Mouse (Mus musculus) forebrain, embryonic 16.5 days (tissue): ENCODE data around the gene Olfr172. TPM values are rescaled to one million over a fixed set of nuclear protein-coding genes. Genes with fewer than 3 reads are reported as not detected.
A peak's percentile ranks its signal among the peaks of the same experiment; 100 is the strongest.

ENCODE experiments used
- ATAC-seq: fragments of 200-750 bp; cut with Nextera tagmentation; 2 replicates; pipeline ENCODE4 v1.8.0; 2017; ENCODE audit warnings: mild to moderate bottlenecking, moderate library complexity
- H3K27ac ChIP-seq: fragments of 300-500 bp; sonication (generic); 2 replicates; pipeline ENCODE4 v1.5.1; 2014; ENCODE audit warnings: low read length, control low read depth
- H3K27me3 ChIP-seq: fragments of 300-500 bp; sonication (generic); replicated peaks from 2 replicates; pipeline ENCODE4 v1.6.1; 2014; ENCODE audit warnings: low read length; ENCODE audit not compliant: control insufficient read depth, insufficient read depth
- H3K36me3 ChIP-seq: fragments of 300-500 bp; sonication (generic); 2 replicates; pipeline ENCODE4 v1.6.1; 2014; ENCODE audit not compliant: control insufficient read depth, insufficient read depth
- H3K4me1 ChIP-seq: fragments of 300-500 bp; sonication (generic); replicated peaks from 2 replicates; pipeline ENCODE4 v1.6.1; 2014; ENCODE audit warnings: low read length; ENCODE audit not compliant: control insufficient read depth, insufficient read depth
- H3K4me2 ChIP-seq: fragments of 300-500 bp; sonication (generic); 2 replicates; pipeline ENCODE4 v1.6.1; 2014; ENCODE audit warnings: mild to moderate bottlenecking, low read length, control low read depth
- H3K4me3 ChIP-seq: fragments of 300-500 bp; sonication (generic); replicated peaks from 2 replicates; pipeline ENCODE4 v1.5.1; 2014; ENCODE audit warnings: mild to moderate bottlenecking, low read length, control low read depth
- H3K9ac ChIP-seq: fragments of 300-500 bp; sonication (generic); replicated peaks from 2 replicates; pipeline ENCODE4 v1.6.1; 2014; ENCODE audit warnings: low read depth, low read length, control low read depth
- H3K9me3 ChIP-seq: fragments of 300-500 bp; sonication (generic); 2 replicates; pipeline ENCODE4 v1.6.1; 2016; ENCODE audit warnings: low read length; ENCODE audit not compliant: control insufficient read depth
- WGBS: fragments of 180-500 bp; shearing (Covaris S2); extraction: QIAGEN DNeasy Blood & Tissue Kit; methylation state at CpG from one replicate; pipeline ENCODE4 v1.1.7; 2014; 5-methylcytosine and 5-hydroxymethylcytosine counted together
- polyA plus RNA-seq: library from polyadenylated mRNA; unstranded; fragments of >200 nt; fragmentation: Nextera tagmentation; extraction: Ambion mirVana; gene quantifications from 2 replicates; pipeline ENCODE4 v1.2.1, GENCODE M21; 2015

The Olfr172 gene
- polyA plus RNA-seq: not detected in 2 replicates

GRCm38 (mm10) chr16:58763076-58763475, at the start of gene Olfr172:
Gene Olfr172 (minus strand): TSS chr16:58763176.
- Histone ChIP-seq H3K27me3 (no peaks in the 10 kb centered on the region), H3K9ac (no peak within 1 kb of the TSS), H3K4me1 (no peaks in the 10 kb centered on the region), H3K9me3 (no peaks in the 10 kb centered on the region), H3K4me3 (no peak within 1 kb of the TSS), H3K4me2 (no peak within 1 kb of the TSS), H3K36me3 (no peaks in the 10 kb centered on the region), H3K27ac (no peak within 1 kb of the TSS)
- ATAC-seq: no peak
- 83% methylated on average over 1 of the region's 1 CpGs for WGBS

DNA sequence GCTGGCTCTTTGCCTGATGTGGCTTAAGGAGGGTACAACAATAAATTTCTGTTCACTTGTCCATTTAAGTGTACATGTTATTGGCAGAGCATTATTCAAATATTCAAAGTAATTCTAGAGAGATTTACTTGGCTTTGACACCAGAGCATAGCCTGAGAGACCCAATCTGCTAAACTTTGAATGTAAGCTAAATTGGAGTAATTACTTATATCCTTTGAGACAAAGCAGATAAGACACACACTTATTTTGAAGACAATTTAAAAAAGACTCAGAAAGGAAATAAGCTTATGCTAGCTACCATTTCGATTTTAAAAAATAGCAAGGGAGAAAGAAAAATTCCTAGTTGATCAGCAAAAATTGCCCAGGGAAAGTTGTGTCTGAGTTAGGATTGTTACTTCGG, 37.2 kb upstream of the Olfr172 start, which contains the start of gene Olfr173:
Gene Olfr173 (minus strand): TSS at position 101 of the 400 bp plus-strand sequence.
- Histone ChIP-seq H3K36me3 (no peaks in the 10 kb centered on the region), H3K27me3 (no peaks in the 10 kb centered on the region), H3K9ac (no peak within 1 kb of the TSS), H3K4me2 (no peak within 1 kb of the TSS), H3K4me1 (no peaks in the 10 kb centered on the region), H3K27ac (no peak within 1 kb of the TSS), H3K4me3 (no peak within 1 kb of the TSS), H3K9me3 (no peaks in the 10 kb centered on the region)
- ATAC-seq: no peak
- 73% methylated on average over 2 of the region's 2 CpGs for WGBS

DNA sequence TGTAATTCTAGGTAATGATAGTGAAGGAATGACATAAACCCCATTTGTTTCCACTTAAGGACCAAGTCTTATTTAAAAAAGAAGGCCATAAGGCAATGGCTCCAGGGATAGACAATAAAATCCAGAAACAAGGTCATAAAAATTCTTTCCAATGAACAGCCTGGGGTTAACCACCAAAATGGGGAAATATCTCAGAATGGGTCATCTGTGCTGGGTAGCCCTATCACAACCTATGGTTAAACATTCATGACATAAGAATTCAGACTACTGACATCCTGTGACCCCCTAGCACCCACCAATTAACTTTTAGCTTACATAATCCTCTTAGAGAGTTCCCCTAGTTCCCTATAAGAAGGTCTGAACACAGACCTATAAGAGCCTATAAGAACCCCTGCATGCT, 6.8 kb downstream of the Olfr172 start:
- Histone ChIP-seq H3K27ac (no peak overlapping the region), H3K4me1 (no peaks in the 10 kb centered on the region), H3K36me3 (no peaks in the 10 kb centered on the region), H3K27me3 (no peaks in the 10 kb centered on the region), H3K9me3 (no peaks in the 10 kb centered on the region), H3K9ac (no peak overlapping the region), H3K4me2 (no peak overlapping the region), H3K4me3 (no peak overlapping the region)
- no peak for ATAC-seq

DNA sequence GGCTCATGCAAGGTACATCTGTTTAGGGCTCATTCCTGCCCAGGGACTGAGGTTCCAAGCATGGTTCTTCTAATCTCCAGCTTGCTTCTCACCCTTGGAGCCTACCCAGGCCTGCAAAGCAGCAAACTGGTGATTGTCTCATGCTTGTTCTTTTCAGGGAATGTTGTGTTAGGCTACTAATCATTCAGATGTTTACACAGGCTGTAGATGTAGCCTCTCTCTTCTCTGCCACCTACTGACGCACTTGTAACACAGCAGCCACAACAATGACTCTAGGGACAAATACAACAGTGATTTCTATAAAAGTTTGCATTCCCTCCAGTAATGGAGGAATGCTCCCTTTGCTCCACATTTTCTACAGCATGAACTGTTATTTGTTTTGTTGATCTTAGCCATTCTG, 11.7 kb downstream of the Olfr172 start:
- 14% methylated on average over 1 of the region's 1 CpGs for WGBS
- no peaks in the 10 kb centered on the region for H3K36me3 ChIP-seq
- H3K9me3 ChIP-seq: no peaks in the 10 kb centered on the region
- H3K27me3 ChIP-seq: no peaks in the 10 kb centered on the region
- no peaks in the 10 kb centered on the region for H3K4me1 ChIP-seq
- no peak for ATAC-seq
- H3K4me3 ChIP-seq: no peak overlapping the region
- H3K4me2 ChIP-seq: no peak overlapping the region
- H3K9ac ChIP-seq: no peak overlapping the region
- no peak overlapping the region for H3K27ac ChIP-seq

GRCm38 (mm10) chr16:58746715-58747114, 16.3 kb downstream of the Olfr172 start:
- Histone ChIP-seq H3K36me3 (no peaks in the 10 kb centered on the region), H3K27ac (no peak overlapping the region), H3K4me3 (no peak overlapping the region), H3K9me3 (no peaks in the 10 kb centered on the region), H3K27me3 (no peaks in the 10 kb centered on the region), H3K4me2 (no peak overlapping the region), H3K4me1 (no peaks in the 10 kb centered on the region), H3K9ac (no peak overlapping the region)
- ATAC-seq: no peak
- 71% methylated on average over 4 of the region's 4 CpGs for WGBS

GRCm38 (mm10) chr16:58740751-58741150, 22.2 kb downstream of the Olfr172 start:
- no peak overlapping the region for H3K4me2 ChIP-seq
- 98% methylated on average over 5 of the region's 5 CpGs for WGBS
- H3K27me3 ChIP-seq: no peaks in the 10 kb centered on the region
- no peaks in the 10 kb centered on the region for H3K9me3 ChIP-seq
- no peak for ATAC-seq
- no peak overlapping the region for H3K27ac ChIP-seq
- H3K4me3 ChIP-seq: no peak overlapping the region
- no peak overlapping the region for H3K9ac ChIP-seq
- no peaks in the 10 kb centered on the region for H3K36me3 ChIP-seq
- no peaks in the 10 kb centered on the region for H3K4me1 ChIP-seq

DNA sequence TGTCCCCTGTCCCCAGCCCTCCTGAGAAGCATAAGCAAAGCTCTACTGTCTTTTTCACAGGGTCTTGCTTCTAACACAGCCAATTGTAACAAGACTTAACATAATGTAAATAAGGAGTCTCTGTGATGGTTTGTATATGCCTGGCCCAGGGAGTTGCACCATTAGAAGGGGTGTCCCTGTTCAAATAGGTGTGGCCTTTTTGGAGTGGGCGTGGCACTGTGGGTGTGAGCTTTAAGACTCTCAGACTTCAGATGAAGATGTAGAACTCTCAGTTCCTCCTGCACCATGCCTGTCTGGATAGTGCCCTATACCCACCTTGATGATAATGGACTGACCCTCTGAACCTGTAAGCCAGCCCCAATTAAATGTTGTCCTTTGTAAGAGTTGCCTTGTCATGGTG, 24.2 kb downstream of the Olfr172 start:
- Histone ChIP-seq H3K27me3 (no peaks in the 10 kb centered on the region), H3K36me3 (peaks cover 4% of the 10 kb centered on the region; the same call in 1 of the 2 replicates), H3K4me2 (no peak overlapping the region), H3K4me1 (no peaks in the 10 kb centered on the region), H3K27ac (no peak overlapping the region), H3K4me3 (no peak overlapping the region), H3K9ac (no peak overlapping the region), H3K9me3 (no peaks in the 10 kb centered on the region)
- 93% methylated on average over 1 of the region's 1 CpGs for WGBS
- no peak for ATAC-seq

DNA sequence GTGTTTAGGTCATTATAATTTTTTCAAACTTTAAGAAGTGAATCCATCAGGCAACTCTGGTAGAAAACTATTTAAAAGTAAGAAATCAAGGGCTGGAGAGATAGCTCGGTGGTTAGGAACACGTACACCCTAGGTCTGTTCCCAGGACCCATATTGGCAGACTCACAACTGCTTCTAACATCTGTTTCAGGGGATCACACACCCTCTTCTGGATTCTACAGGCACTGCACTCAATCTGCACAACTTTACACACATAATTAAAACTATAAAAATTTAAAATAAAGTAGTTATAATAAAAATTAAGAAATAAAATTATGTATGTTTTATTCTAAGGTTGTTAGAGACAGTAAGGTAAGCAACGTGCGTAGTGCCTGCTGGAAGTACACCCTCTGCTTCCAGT, 24.8 kb downstream of the Olfr172 start:
- no peaks in the 10 kb centered on the region for H3K4me1 ChIP-seq

DNA sequence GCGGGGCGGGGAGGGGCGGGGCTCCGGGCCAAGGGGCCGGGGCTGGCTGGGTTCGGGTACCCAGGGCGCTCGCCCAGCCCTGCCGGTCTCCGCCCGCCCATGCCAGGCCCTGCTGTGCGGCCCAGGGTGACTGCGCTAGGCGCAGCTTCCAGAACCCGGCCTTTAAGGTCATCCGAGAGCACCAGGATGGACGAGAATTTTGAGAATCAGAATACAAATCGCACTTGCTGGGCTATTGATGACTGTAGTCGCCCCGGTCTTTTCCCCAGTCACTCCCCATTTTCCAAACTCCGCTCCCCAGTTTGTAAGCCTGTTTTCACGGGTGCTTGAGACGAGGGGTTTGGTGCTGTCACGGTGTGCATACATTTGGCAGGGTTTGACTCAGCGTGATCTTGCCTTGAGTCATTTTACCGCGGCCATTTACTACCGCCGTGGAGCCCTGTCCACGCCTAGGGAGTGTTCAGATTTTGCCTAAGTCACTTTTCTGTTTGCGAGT, 34.8 kb downstream of the Olfr172 start:
- peak overlapping the region; percentile 89 for H3K4me3 ChIP-seq
- H3K9ac ChIP-seq: peak overlapping the region; percentile 89
- no peaks in the 10 kb centered on the region for H3K9me3 ChIP-seq
- H3K27ac ChIP-seq: peak overlapping the region; percentile 81
- H3K27me3 ChIP-seq: no peaks in the 10 kb centered on the region
- WGBS: 0% methylated on average over 28 of the region's 31 CpGs
- peaks cover 16% of the 10 kb centered on the region for H3K36me3 ChIP-seq
- peaks cover 6% of the 10 kb centered on the region for H3K4me1 ChIP-seq
- peak; percentile 87 for ATAC-seq
- peak overlapping the region; percentile 87 for H3K4me2 ChIP-seq

More for the DNA sequence above, 24.8 kb downstream of the Olfr172 start:
- H3K4me2 ChIP-seq: no peak overlapping the region
- H3K4me3 ChIP-seq: no peak overlapping the region
- no peak overlapping the region for H3K27ac ChIP-seq
- ATAC-seq: no peak
- H3K36me3 ChIP-seq: peaks cover 7% of the 10 kb centered on the region
- H3K9me3 ChIP-seq: no peaks in the 10 kb centered on the region
- no peak overlapping the region for H3K9ac ChIP-seq
- no peaks in the 10 kb centered on the region for H3K27me3 ChIP-seq
- 86% methylated on average over 4 of the region's 4 CpGs for WGBS
